Mouse (Mus musculus): ENCODE data around the gene Cep19. TPM values are rescaled to one million over a fixed set of nuclear protein-coding genes. Genes with fewer than 3 reads are reported as not detected.
"Not testable (repeated sequence)": the region's sequence is repeated elsewhere in the genome, so short reads cannot be mapped to it uniquely, and the experiment has no call there.

Cep19 gene
- total RNA-seq, 1 experiment: 11.9 TPM

DNA sequence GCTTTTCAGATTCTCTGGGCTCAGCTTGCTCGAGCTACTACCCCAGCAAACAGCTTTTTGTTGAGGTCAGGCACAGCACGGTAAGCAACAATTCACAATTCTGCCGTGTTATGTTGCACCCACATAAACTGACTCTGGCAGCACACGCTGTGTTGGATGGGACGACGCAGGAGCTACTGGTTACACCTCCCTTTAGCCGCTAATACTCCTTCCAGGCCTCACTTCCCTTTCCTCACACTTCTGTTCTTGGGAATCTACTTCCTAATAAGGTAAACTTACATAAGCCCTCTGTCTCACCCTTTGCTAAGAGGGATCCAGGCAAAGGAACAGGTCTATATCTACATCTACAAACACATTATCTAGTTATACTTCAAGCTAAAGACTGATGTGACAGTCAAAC, 35.7 kb upstream of the Cep19 start:
- Histone ChIP-seq H3K9me3 (ENCODE audit: control insufficient read depth, insufficient read depth, low read depth, low read length) (no peaks in the 10 kb centered on the region), H3K4me1 (ENCODE audit: control insufficient read depth in 2 of 2, insufficient read depth in 2 of 2, low read length in 2 of 2, poor library complexity in 1 of 2) (peaks cover 0 to 5% of the 10 kb centered on the region in 2 experiments; a peak in 1 of 4 replicates), H3K4me3 (ENCODE audit: insufficient read depth in 1 of 2, low read depth in 1 of 2, low read length in 2 of 2, poor library complexity in 1 of 2, severe bottlenecking in 1 of 2) (no peak overlapping the region), H3K27ac (ENCODE audit: insufficient read depth, low read depth, low read length, poor library complexity, severe bottlenecking) (no peak overlapping the region), H3K36me3 (ENCODE audit: control insufficient read depth, insufficient read depth, low read length, poor library complexity, severe bottlenecking) (no peaks in the 10 kb centered on the region), H3K9ac (ENCODE audit: insufficient read depth, low read depth, low read length, poor library complexity, severe bottlenecking) (no peak overlapping the region)
- no peak for DNase-seq (ENCODE audit: low read depth, low spot score)
- TF ChIP-seq ZC3H11A (IDR thresholded peaks at IDR 0.05; ENCODE audit: borderline replicate concordance, low read depth, low read length) (no peak), MAFK (IDR thresholded peaks at IDR 0.05; ENCODE audit: insufficient read depth, low read depth, low read length) (no peak), HCFC1 (IDR thresholded peaks at IDR 0.05; ENCODE audit: borderline replicate concordance, insufficient read depth, low read length) (no peak), CHD2 (IDR thresholded peaks at IDR 0.05; ENCODE audit: low read depth, low read length) (no peak), ZNF384 (IDR thresholded peaks at IDR 0.05; ENCODE audit: low read depth, low read length) (no peak)
- in situ Hi-C loops (cut with MboI; ENCODE audit: low sequenced_read_pairs in 2 of 2, unreplicated experiment in 2 of 2): no loop called here

DNA sequence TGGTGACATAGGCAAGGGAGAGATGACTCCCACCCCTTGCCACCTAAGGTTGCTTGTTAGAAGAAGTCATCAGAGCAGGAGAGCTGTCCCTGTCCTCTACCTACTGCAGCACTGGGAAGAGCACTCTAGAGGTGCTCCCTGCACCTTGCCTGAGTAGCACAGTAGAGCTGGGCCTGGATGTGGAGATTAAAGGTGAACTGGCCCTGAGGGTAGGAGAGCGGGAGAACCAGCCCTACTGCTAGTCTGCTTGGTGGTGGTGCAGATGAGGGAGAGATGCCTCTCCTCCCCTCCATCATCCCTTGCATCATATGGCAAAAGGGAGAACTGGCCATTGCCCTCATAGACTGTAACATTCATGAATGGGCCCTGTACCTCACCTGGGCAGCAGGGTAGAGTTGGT, 32.7 kb upstream of the Cep19 start:
- no peak overlapping the region for H3K4me3 ChIP-seq (ENCODE audit: insufficient read depth in 1 of 2, low read depth in 1 of 2, low read length in 2 of 2, poor library complexity in 1 of 2, severe bottlenecking in 1 of 2)
- no peak overlapping the region for H3K9ac ChIP-seq (ENCODE audit: insufficient read depth, low read depth, low read length, poor library complexity, severe bottlenecking)
- DNase-seq (ENCODE audit: low read depth, low spot score): no peak
- H3K27ac ChIP-seq (ENCODE audit: insufficient read depth, low read depth, low read length, poor library complexity, severe bottlenecking): no peak overlapping the region
- TF ChIP-seq MAFK (IDR thresholded peaks at IDR 0.05; ENCODE audit: insufficient read depth, low read depth, low read length) (no peak), ZC3H11A (IDR thresholded peaks at IDR 0.05; ENCODE audit: borderline replicate concordance, low read depth, low read length) (no peak)
- peaks cover 2 to 10% of the 10 kb centered on the region in 2 experiments; a peak in 1 of 4 replicates for H3K4me1 ChIP-seq (ENCODE audit: control insufficient read depth in 2 of 2, insufficient read depth in 2 of 2, low read length in 2 of 2, poor library complexity in 1 of 2)
- no peaks in the 10 kb centered on the region for H3K9me3 ChIP-seq (ENCODE audit: control insufficient read depth, insufficient read depth, low read depth, low read length)
- H3K36me3 ChIP-seq (ENCODE audit: control insufficient read depth, insufficient read depth, low read length, poor library complexity, severe bottlenecking): no peaks in the 10 kb centered on the region
- in situ Hi-C loops (cut with MboI; ENCODE audit: low sequenced_read_pairs in 2 of 2, unreplicated experiment in 2 of 2): no loop called here

DNA sequence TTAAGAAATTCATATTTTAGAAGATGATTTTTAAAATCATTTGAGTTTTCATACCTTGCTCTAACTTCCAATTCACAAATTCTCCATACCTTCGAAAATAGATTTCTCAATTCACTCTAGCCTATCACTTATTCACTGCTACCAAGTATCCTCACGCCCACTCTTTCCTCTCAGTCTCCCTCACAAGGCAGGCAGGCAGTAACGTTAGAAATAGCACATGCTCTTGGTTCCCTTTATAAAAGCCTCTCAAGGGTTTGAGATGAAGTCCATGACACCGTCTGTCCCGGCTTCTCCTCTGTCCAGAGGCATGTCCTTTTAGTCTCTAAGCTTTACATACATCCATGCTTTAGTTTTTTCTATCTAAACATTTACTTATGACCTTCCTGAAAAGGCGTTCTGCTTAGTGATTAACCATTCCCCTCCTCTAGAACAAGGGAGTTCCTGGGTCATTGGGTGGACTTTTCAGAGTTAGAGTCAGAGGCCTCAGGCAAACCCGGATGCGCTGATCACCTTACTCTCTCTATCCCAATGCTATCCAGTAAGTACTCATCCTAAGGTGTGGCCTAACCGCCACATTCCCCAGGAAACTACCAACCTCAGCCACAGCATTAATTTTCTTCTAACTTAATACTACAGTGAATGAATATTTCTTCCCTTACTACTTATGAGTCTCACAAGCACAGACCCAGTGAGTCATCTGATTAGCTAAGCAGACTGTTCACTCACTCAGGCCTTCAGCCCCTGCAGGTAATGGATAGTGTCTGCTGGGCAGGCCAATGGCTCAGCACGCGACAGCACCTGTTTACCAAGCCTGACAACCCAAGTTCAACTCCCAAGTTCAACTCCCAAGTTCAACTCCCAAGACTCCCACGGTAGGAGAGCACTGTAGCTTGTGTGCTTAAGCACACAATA, 31.0 kb upstream of the Cep19 start:
- no peak overlapping the region for H3K9ac ChIP-seq (ENCODE audit: insufficient read depth, low read depth, low read length, poor library complexity, severe bottlenecking)
- no peaks in the 10 kb centered on the region for H3K9me3 ChIP-seq (ENCODE audit: control insufficient read depth, insufficient read depth, low read depth, low read length)
- in situ Hi-C loops (cut with MboI; ENCODE audit: low sequenced_read_pairs in 2 of 2, unreplicated experiment in 2 of 2): no loop called here
- H3K27ac ChIP-seq (ENCODE audit: insufficient read depth, low read depth, low read length, poor library complexity, severe bottlenecking): no peak overlapping the region
- no peak overlapping the region for H3K4me3 ChIP-seq (ENCODE audit: insufficient read depth in 1 of 2, low read depth in 1 of 2, low read length in 2 of 2, poor library complexity in 1 of 2, severe bottlenecking in 1 of 2)
- DNase-seq (ENCODE audit: low read depth, low spot score): no peak
- peaks cover 2 to 10% of the 10 kb centered on the region in 2 experiments; a peak in 2 of 4 replicates for H3K4me1 ChIP-seq (ENCODE audit: control insufficient read depth in 2 of 2, insufficient read depth in 2 of 2, low read length in 2 of 2, poor library complexity in 1 of 2)
- TF ChIP-seq HCFC1 (IDR thresholded peaks at IDR 0.05; ENCODE audit: borderline replicate concordance, insufficient read depth, low read length) (no peak), ZC3H11A (IDR thresholded peaks at IDR 0.05; ENCODE audit: borderline replicate concordance, low read depth, low read length) (no peak), CHD2 (IDR thresholded peaks at IDR 0.05; ENCODE audit: low read depth, low read length) (no peak), MAFK (IDR thresholded peaks at IDR 0.05; ENCODE audit: insufficient read depth, low read depth, low read length) (no peak), ZNF384 (IDR thresholded peaks at IDR 0.05; ENCODE audit: low read depth, low read length) (no peak)
- no peaks in the 10 kb centered on the region for H3K36me3 ChIP-seq (ENCODE audit: control insufficient read depth, insufficient read depth, low read length, poor library complexity, severe bottlenecking)

DNA sequence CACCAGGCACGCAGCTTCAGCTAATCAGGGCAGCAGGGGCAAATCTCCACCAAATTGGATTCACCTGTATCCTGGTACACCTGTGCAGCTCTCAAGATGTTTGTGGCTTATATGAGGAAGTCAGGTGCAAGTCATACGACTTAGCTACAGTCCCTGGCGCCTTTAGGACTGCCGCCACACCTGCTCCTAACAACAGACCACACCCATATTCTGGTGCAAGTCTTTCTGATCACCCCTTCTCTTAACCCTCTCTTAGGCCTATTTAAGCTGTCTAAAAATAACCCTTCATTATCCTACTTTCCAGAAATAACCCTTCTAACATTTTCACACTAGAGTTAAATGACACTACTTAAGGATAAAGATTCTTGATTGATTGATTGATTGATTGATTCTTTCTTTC, 29.5 kb upstream of the Cep19 start:
- H3K4me1 ChIP-seq (ENCODE audit: control insufficient read depth in 2 of 2, insufficient read depth in 2 of 2, low read length in 2 of 2, poor library complexity in 1 of 2); H3K4me3 ChIP-seq (ENCODE audit: insufficient read depth in 1 of 2, low read depth in 1 of 2, low read length in 2 of 2, poor library complexity in 1 of 2, severe bottlenecking in 1 of 2); H3K36me3 ChIP-seq (ENCODE audit: control insufficient read depth, insufficient read depth, low read length, poor library complexity, severe bottlenecking); H3K9ac ChIP-seq (ENCODE audit: insufficient read depth, low read depth, low read length, poor library complexity, severe bottlenecking); H3K27ac ChIP-seq (ENCODE audit: insufficient read depth, low read depth, low read length, poor library complexity, severe bottlenecking); in situ Hi-C loops (cut with MboI; ENCODE audit: low sequenced_read_pairs in 2 of 2, unreplicated experiment in 2 of 2); H3K9me3 ChIP-seq (ENCODE audit: control insufficient read depth, insufficient read depth, low read depth, low read length); DNase-seq (ENCODE audit: low read depth, low spot score): not testable (repeated sequence)

DNA sequence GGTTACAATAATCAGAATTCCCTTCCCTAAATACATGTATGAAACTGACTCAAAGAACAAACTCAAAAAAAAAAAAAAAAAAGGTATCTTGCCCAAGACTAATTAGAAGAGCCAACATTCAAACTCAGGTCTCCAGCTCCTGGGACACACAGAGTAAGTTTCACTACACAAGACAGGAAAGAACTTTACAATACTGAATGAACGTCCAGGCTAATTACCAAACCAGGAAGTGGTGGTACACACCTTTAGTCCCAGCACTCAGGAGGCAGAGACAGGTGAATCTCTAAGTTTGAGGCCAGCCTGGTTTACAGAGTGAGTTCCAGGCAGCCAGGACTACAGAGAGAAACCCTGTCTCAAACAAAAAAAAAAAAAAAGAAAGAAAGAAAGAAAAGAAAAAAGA, 23.8 kb upstream of the Cep19 start:
- no peak overlapping the region for H3K9ac ChIP-seq (ENCODE audit: insufficient read depth, low read depth, low read length, poor library complexity, severe bottlenecking)
- no peaks in the 10 kb centered on the region for H3K36me3 ChIP-seq (ENCODE audit: control insufficient read depth, insufficient read depth, low read length, poor library complexity, severe bottlenecking)
- peaks cover 0 to 8% of the 10 kb centered on the region in 2 experiments; a peak in 2 of 4 replicates for H3K4me1 ChIP-seq (ENCODE audit: control insufficient read depth in 2 of 2, insufficient read depth in 2 of 2, low read length in 2 of 2, poor library complexity in 1 of 2)
- TF ChIP-seq ZNF384 (IDR thresholded peaks at IDR 0.05; ENCODE audit: low read depth, low read length) (no peak), HCFC1 (IDR thresholded peaks at IDR 0.05; ENCODE audit: borderline replicate concordance, insufficient read depth, low read length) (no peak), MAFK (IDR thresholded peaks at IDR 0.05; ENCODE audit: insufficient read depth, low read depth, low read length) (no peak), CHD2 (IDR thresholded peaks at IDR 0.05; ENCODE audit: low read depth, low read length) (no peak), ZC3H11A (IDR thresholded peaks at IDR 0.05; ENCODE audit: borderline replicate concordance, low read depth, low read length) (no peak)
- H3K4me3 ChIP-seq (ENCODE audit: insufficient read depth in 1 of 2, low read depth in 1 of 2, low read length in 2 of 2, poor library complexity in 1 of 2, severe bottlenecking in 1 of 2): no peak overlapping the region
- H3K27ac ChIP-seq (ENCODE audit: insufficient read depth, low read depth, low read length, poor library complexity, severe bottlenecking): no peak overlapping the region
- in situ Hi-C loops (cut with MboI; ENCODE audit: low sequenced_read_pairs in 2 of 2, unreplicated experiment in 2 of 2): no loop called here
- H3K9me3 ChIP-seq (ENCODE audit: control insufficient read depth, insufficient read depth, low read depth, low read length): no peaks in the 10 kb centered on the region
- DNase-seq (ENCODE audit: low read depth, low spot score): no peak
